Mouse (Mus musculus): ENCODE results near the gene Tead1.

The Tead1 gene

GRCm38 (mm10) chr7:112779636-112780035 is 100.5 kb downstream of the Tead1 start:
- DNase-seq (ENCODE audit: low spot score), result no peak

GRCm38 (mm10) chr7:112780910-112781309 is 101.8 kb downstream of the Tead1 start:
- DNase-seq (ENCODE audit: low spot score), result no peak

DNA sequence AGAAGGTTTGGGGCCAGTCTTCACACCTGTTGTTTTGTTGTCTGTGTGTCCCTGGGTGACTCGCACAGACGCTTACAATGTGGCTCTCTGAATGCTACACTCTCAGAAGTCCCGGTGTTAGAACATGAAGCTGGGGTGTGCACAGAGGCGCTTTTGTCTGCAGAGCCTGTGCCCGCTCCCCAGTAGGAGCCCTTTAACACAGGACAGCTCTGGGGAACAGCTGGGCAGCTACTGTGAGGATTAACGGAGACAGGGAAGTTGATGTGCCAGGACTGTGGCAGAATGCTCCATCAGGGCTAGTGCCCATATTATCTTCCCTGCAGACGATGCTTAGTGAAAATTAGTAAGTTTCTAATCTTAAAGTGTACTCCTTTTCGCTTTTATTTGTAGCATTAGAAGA is 102.9 kb downstream of the Tead1 start:
- no peak for DNase-seq (ENCODE audit: low spot score)

GRCm38 (mm10) chr7:112784278-112784677 is 105.2 kb downstream of the Tead1 start:
- no peak for DNase-seq (ENCODE audit: low spot score)

- no peak for DNase-seq (ENCODE audit: low spot score)
Measured at GRCm38 (mm10) chr7:112785271-112785670, 106.2 kb downstream of the Tead1 start.

DNA sequence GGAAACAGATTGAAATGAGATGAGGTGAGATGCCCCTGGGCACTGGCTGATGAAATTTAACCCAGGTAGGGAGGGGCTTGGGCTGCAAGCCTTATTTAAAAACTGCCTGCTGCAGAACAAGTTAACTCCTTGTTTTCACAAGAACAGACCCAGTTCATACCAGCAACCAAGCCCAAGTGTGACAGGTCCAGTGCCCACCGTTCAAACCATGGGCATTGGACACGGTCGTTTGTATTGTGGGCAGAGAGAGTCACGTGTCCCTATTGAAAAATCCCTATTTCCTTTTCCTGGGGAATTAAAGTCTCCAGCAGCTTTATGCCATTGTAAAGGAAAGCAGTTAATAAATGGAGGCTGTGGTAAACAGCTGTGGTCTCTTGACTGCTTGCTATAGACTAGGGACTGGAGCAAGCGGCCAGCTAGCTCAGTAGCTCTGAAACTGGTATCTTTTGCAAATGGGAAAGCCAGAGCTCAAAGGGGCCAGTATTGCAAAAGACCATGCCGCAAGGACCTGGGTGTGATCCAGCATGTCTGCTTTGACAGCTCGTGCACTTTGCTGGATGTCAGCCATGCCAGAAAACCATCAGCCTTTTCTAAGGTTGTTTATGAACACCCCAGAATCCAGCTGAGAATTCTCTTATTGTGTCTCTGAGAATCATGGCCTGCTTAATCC is 107.6 kb downstream of the Tead1 start:
- DNase-seq (ENCODE audit: low spot score), result no peak

GRCm38 (mm10) chr7:112787281-112787680 is 108.2 kb downstream of the Tead1 start:
- no peak for DNase-seq (ENCODE audit: low spot score)

DNA sequence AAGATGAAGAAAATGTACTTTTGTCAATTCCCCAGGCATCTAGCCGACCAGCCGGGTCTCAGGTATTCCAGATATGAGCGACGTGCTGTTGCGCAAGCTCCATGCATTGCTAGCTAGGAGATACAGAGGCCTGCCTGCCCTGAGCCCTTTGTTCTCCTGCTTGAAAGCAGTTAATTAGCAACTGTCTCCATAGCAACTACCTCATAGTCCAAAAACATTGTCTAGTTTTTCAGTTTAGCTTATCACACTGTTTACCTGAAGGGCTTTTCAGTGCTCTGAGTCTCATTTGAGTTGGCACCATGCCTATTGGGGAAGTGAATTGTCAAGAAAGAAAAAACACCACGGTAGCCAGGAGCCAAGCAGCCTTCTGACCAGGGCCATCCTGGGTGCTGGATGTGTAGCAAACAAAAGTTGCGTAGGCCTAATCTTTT is 109.2 kb downstream of the Tead1 start:
- DNase-seq (ENCODE audit: low spot score), result no peak

- DNase-seq (ENCODE audit: low spot score), result no peak
Measured at GRCm38 (mm10) chr7:112789693-112790092, 110.6 kb downstream of the Tead1 start.

- DNase-seq (ENCODE audit: low spot score), result no peak
Measured at GRCm38 (mm10) chr7:112790334-112790733, 111.2 kb downstream of the Tead1 start.

DNA sequence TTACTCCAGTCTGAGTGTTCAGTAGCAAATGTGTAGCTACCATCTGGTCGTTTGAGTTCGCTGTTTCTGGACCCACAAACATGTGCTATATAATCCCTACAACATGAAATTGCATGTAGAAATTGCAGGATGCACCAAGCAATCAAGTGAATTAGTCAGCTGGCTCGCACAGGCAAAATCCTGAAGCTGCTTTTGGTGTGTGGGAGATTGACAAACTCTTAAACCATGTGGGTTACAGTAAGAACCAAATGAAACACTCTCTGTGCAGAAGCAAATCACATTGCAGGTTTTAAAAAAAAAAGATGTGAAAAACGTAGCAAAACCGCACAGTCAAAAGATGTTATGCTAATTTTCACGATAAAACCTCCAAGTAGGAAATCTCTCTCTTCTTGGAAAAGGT is 113.6 kb downstream of the Tead1 start:
- no peak for DNase-seq (ENCODE audit: low spot score)

GRCm38 (mm10) chr7:112793903-112794302 is 114.8 kb downstream of the Tead1 start:
- DNase-seq (ENCODE audit: low spot score), result no peak

DNA sequence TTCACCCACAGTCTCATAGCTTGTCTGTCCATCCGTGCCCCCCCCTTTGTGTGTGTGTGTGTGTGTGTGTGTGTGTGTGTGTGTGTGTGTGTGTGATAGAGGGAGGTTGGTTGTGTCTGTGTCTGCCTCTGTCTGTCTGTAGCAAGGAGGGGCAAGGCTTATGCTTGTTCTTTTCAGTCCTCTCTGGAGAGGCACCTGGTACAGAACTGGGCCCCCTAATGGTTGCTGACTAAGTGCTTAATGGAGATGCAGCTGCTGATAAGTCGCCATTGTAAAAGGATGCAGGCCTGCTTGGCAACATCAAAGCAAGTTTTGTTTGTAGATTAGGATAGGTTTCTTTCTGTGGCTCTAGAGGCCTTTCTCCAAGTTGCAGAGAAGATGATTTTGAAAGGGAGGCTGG is 115.4 kb downstream of the Tead1 start:
- DNase-seq (ENCODE audit: low spot score), result no peak

DNA sequence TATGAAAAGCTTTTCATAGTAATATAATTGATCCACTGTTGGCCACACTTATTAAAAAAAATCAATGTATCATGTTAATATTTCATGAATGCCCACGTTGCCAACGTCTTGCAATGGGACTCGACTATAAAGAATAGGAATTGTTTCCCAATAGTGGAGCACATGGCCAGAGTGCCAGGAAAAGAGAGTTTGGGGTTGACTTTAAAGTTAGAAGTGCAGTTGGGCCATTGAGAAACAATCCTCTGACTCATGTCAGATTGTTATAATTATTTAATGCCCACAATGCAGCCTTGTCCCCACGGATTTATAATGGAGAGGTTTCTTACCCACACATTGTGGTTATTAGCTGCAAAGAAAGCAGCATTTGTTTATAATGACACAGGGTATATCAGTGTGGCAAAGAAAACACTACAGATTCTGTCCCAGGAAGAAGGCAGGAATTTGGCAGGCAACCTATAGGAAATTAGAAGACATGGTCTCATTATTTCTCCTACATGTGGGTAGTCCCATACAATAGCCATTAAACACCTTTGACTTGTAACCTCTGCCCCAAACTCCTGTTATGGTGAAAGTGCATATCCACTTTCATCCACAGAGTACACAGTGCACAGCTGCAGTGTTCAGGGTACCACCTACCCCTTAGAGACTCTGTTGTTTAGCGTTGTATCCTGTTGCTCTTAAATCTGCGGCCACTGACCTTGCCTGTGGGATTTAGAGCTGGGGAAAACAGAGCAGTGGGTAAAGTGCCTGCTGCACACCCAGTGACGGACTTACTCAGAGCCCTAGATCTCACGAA is 118.6 kb downstream of the Tead1 start:
- DNase-seq (ENCODE audit: low spot score), result no peak

- DNase-seq (ENCODE audit: low spot score), result no peak
Measured at GRCm38 (mm10) chr7:112801706-112802105, 122.6 kb downstream of the Tead1 start.

DNA sequence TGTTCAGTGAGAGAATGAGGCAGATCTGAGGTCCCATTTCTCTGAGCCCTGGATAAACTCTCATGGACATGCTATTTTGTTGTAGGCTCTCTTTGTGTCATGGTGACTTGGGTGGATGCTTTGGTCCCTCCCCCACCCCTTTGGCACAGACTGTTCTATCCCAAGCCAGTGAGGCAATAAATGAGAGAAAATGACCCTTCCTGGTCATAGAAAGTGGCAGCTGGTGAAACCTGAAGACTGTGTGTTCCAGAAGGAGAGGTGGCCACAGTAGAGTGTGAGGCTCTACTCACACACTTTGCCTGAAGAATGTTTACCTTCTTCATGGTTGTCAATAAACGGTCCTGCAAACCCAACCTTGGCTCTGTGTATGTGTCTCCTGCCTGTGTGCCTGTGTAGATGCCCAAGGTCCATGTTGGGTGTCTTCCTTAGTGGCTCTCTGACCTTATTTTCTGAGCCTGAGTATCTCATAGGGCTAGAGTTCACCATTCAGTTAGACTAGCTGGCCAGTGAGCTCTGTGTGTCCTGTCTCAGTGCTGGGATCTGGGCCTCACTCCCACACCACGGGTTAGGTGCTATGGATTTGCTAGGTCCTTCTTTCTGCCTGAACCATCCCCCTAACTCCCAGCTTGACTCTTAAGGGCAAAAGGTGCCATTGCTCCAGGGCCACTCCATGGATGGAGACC is 127.7 kb downstream of the Tead1 start:
- no peak for DNase-seq (ENCODE audit: low spot score)

GRCm38 (mm10) chr7:112807401-112807751 is 128.3 kb downstream of the Tead1 start:
- no peak for DNase-seq (ENCODE audit: low spot score)

GRCm38 (mm10) chr7:112810752-112811151 is 131.6 kb downstream of the Tead1 start:
- DNase-seq (ENCODE audit: low spot score), result no peak

- no peak for DNase-seq (ENCODE audit: low spot score)
Measured at GRCm38 (mm10) chr7:112812037-112812775, 133.1 kb downstream of the Tead1 start.

- no peak for DNase-seq (ENCODE audit: low spot score)
Measured at GRCm38 (mm10) chr7:112813163-112813562, 134.0 kb downstream of the Tead1 start.

GRCm38 (mm10) chr7:112813731-112814306 is 134.7 kb downstream of the Tead1 start:
- DNase-seq (ENCODE audit: low spot score), result no peak

- DNase-seq (ENCODE audit: low spot score), result no peak
Measured at GRCm38 (mm10) chr7:112816016-112816415, 136.9 kb downstream of the Tead1 start.

Measured in T-cell, adult 2 months (primary cell).